Mouse (Mus musculus): ENCODE measurements at regions not wholly inside any gene's neighbourhood (a gene's known extent, or its start where the extent isn't known, plus 50 kb on each side); places are given as distances from the start of the nearest gene placed in this dataset.
A peak's percentile ranks its signal among the peaks of the same experiment; 100 is the strongest.

DNA sequence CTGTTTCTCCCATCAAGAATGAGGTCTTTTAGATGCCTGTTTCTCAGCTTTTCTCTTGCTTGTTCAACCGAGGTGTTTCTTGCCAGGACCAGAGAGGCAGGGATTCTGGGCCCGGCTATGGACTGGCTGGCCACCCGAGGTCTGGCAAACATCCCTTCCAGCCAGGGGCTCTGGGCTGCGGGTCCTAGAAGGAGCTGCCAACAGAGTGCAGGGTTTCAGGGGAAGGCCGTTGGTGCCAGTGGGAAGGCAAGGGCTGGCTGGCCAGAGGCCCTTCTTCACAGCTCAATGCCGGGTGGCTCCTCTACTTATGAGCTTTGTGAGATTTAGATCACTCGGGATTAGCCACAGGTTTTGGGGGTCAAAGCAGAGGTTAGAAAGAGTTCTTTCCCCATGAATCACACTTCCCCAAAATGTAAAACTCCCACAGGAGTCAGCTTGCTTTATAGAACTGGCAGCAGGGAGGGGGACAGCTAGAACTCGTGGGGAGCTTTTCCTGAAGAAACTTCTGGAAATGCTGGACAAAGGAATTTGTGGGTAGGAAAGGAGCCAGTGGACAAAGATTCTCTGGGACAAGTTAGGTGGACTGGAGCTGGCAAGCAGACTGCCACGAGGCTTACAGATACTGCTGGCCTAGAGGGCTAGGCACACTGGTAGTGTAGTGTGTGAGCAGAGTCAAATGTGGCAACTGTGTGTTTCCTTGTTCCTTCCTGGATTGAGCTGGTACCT is 104.1 kb upstream of the Vps8 start:
- no peak for DNase-seq (ENCODE audit: low spot score)

DNA sequence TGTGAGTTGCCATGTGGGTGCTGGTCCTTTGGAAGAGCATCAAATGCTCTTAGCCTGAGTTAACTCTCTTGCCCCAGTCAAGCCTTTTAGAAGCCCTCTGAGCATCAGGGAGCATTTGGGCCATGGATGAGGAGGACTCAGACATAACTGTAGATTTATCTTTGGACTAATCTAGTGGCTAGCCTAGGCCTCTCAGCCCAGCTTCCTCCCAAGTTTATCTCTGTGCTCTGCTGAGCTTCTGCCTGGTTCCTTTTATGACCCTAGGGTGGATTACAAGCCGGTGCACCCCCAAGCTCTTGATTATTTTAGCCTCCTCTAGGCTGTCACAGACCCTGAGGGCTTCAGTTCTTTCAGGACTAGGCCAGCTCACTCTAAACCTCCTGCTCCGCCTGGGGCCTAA is 102.6 kb upstream of the Vps8 start:
- no peak for DNase-seq (ENCODE audit: low spot score)

- no peak for DNase-seq (ENCODE audit: low spot score)
Observed at GRCm38 (mm10) chr16:21321188-21322070, 101.5 kb upstream of the Vps8 start.

GRCm38 (mm10) chr16:21322437-21322836 is 100.5 kb upstream of the Vps8 start:
- DNase-seq (ENCODE audit: low spot score) = no peak

- DNase-seq (ENCODE audit: low spot score) = no peak
Observed at GRCm38 (mm10) chr16:21323446-21324034, 99.4 kb upstream of the Vps8 start.

- no peak for DNase-seq (ENCODE audit: low spot score)
Observed at GRCm38 (mm10) chr16:21327969-21328368, 94.9 kb upstream of the Vps8 start.

DNA sequence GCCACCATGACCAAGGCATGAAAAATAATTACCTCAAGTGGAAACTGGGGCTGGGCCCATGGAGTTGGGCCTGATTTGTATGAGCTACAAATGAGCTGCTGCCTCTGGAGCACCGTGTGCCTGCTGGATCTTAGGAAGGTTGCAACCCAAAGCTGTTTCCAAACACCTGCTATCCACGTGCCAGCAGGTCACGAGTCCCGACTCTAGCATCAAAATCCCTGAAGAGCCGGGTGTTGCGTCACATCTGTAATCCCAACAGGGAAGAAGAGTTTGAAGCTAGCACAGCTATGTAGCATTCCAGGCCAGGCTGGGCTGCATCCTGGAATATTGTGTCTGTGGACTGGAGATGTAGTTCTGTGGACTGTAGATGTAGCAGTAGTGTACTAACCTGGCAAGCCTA is 93.7 kb upstream of the Vps8 start:
- DNase-seq (ENCODE audit: low spot score) = no peak

DNA sequence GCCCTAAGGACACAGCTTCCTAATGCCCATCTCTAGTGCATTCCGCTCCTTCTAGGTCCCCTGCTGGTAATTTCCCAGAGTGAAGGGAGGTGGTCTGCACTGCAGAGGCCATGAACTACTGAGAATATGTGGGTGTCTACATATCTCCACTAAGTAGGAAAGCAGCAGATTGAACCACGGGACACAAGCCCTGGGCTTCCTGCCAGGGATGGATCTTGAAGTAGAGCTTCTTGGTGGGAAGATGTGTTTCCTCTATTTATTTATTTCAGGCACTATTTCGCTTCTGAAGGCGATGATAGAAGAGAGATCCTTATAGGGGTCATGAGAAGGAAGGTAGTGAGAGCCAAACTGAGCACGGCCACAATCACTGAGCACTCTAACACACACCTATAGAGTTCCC is 91.7 kb upstream of the Vps8 start:
- DNase-seq (ENCODE audit: low spot score) = no peak

GRCm38 (mm10) chr16:21332411-21332810 is 90.5 kb upstream of the Vps8 start:
- DNase-seq (ENCODE audit: low spot score) = no peak

DNA sequence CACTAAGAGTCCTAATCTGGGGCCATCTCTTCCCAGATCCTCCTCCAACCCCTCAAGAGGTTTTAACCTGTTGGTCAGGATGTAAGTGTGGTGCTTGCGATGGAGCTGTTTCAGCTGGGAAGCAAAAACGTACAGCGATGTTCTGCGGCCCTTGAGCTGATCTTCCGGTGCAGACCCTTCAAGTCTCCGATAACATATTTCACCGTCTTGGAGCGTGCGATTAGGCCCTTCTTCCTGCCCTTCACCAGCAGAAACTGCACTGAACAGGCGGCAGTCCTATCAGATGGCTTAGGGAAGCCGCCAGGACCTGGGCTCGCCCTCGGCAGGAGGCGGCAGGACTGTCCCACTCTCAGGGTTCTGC is 90.1 kb upstream of the Vps8 start:
- no peak for DNase-seq (ENCODE audit: low spot score)

GRCm38 (mm10) chr16:21333223-21333951 is 89.5 kb upstream of the Vps8 start:
- peak; percentile 89 for DNase-seq (ENCODE audit: low spot score)

- no peak for DNase-seq (ENCODE audit: low spot score)
Observed at GRCm38 (mm10) chr16:21339061-21339459, 83.9 kb upstream of the Vps8 start.

- no peak for DNase-seq (ENCODE audit: low spot score)
Observed at GRCm38 (mm10) chr16:21339460-21340081, 83.3 kb upstream of the Vps8 start.

DNA sequence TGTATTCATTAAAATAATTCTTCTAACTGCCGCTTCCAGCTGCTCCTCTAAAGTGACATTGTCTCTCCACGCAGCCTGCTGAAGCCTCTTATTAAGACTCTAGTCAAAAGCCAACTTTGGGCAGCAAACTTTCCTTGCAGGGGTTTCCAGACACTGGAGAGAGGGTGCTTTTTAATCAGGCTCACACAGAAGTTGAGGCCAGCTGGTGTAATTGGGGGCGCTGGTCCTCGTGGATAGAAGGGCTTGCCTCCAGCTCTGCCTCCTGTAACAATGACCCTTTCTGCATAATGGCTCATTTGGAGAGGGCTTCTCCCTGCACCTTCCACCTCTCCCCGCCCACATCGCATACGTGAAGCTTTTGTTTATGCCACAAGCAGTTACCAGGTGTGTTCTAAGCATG is 82.8 kb upstream of the Vps8 start:
- DNase-seq (ENCODE audit: low spot score) = no peak

- DNase-seq (ENCODE audit: low spot score) = no peak
Observed at GRCm38 (mm10) chr16:21349869-21350268, 73.0 kb upstream of the Vps8 start.

GRCm38 (mm10) chr16:21351289-21351688 is 71.6 kb upstream of the Vps8 start:
- no peak for DNase-seq (ENCODE audit: low spot score)

- DNase-seq (ENCODE audit: low spot score) = no peak
Observed at GRCm38 (mm10) chr16:21353111-21353510, 69.8 kb upstream of the Vps8 start.

- DNase-seq (ENCODE audit: low spot score) = no peak
Observed at GRCm38 (mm10) chr16:21353545-21353944, 69.4 kb upstream of the Vps8 start.

- DNase-seq (ENCODE audit: low spot score) = no peak
Observed at GRCm38 (mm10) chr16:21355638-21356037, 67.3 kb upstream of the Vps8 start.

DNA sequence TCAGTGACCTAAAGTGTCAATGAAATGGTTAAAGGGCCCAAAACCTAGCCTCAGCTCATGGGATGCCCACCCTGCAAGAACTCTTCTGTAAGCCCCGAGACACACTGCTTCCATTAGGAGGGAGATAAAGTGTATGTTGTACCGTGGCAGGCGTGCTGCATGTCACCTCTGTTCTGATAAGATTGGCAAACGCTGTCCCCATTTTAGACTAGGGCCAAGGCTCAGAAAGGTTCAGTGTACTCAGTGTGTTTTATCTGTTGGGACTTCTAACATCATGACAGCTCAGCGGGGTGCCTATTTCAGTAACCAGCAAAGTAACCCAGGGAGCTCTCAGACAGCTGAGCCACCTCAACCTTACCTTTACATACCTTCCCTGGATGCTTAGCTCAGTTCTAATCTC is 65.5 kb upstream of the Vps8 start:
- DNase-seq (ENCODE audit: low spot score) = no peak

DNA sequence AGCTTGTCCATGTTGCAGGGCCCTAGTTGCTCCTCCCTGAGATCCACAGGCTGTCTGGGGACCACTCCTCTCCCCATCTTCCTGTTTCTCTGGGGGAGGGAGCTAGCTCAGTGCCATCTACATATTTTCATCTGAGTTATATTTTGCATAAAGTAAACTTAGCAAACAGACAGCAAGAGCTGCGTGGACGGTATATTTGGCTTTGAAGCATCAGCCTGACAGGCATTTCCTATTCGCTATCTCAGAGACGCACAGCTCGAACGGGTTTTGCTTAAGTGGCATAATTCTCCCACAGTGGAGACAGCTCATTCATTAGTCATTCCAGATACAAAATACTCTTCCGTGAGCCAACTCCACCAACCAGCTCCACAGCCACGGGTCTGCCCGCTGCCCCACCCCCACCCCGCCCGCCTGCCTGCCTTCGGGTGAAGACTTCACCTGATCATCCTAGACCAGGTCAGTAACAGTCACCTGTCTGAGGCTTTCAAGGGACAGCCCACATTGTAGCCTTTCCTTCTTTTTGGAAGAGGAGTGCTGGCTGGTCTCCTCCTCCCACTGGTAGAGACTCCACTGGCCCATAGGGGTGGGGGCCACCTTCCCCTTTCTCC is 64.5 kb upstream of the Vps8 start:
- DNase-seq (ENCODE audit: low spot score) = no peak

DNA sequence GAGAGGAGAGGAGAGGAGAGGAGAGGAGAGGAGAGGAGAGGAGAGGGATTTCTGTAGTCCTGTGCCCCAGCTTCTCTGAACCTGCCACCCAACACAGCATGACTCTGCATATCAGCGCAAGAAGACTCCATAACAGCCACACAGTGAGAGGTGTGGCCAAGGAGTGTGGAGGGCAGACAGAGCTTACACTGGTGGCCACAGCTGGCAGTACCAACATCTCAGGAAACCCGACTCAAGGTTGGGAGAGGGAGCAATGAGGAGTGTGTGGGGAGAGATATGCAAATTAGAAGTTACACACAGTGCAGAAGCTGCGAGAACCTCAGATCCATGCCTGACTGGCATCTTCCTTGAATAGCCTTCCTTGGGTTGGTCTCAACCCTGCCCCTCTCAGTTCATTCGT is 63.5 kb upstream of the Vps8 start:
- DNase-seq (ENCODE audit: low spot score) = no peak

All from yolk sac, embryonic 10.5 days (tissue).